Mouse (Mus musculus): ENCODE results near the gene Cdkn1a. TPM values are rescaled to one million over a fixed set of nuclear protein-coding genes. Genes with fewer than 3 reads are reported as not detected.

Gene Cdkn1a
- total and polyA plus RNA-seq, 3 experiments: 10.6 to 59.1 (median 37.5) TPM

DNA sequence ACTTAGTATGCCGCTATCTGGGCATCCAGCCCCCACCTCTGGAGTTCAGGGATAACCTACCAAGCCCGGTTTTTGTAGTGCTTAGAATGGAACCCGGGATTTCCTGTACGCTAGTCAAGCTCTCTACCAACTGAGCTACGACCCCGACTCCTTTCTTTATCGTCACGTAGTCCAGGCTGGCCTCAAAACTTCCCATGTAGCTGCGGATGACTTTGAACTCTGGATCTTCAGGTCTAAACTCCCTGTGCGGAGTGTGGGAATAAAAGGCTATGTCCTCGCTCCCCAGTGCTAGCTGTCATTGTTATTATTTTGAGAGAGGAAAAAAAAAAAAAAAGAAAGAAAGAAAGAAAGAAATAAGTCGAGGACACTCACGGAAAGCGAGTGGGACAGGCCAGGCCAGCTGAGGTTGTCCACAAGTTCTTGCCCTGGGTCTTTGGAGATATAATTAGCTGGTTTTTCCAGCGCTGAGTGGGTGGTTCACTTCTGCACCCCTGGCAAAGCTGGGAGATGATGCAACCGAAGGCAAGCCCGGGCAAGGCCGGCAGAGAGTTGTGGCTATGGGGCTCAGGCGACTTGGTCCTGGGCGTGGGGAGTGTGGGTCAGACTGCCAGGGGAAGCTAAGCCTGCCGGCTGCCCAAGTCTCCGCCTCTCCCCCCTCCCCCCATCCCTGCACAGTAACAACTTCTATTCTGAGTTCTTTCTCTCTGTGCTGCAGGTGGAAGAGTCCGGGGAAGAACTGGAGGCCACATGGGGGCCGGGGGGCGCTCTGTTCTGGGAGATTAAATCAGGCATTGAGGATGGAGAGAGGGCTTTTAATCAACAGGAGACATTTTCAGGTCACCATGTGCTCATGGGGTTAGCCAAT lies 12.0 kb upstream of the Cdkn1a start:
- peaks cover 0 to 20% of the 10 kb centered on the region in 2 experiments for H3K36me3 ChIP-seq (replicated peaks in 1 of 2; ENCODE audit: control insufficient read depth in 1 of 2, insufficient read depth in 1 of 2, low read length in 1 of 2)
- DNase-seq (ENCODE audit: extremely low read depth): peak; percentile 92
- peak overlapping the region; percentile 97 for H3K9ac ChIP-seq (ENCODE audit: insufficient read depth, low read depth)
- H3K4me3 ChIP-seq (replicated peaks in 1 of 3; ENCODE audit: low read depth in 2 of 3, low read length in 2 of 3, poor library complexity in 1 of 3): peak overlapping the region; percentile 60 to 96 (median 65)
- in situ Hi-C loops (cut with MboI; ENCODE audit: low pct_ligation_motif_present, low pct_unique_long_range_greater_than_20kb, low sequenced_read_pairs) (no loop called here), dilution Hi-C loops (cut with MboI; ENCODE audit: extremely low pct_ligation_motif_present, extremely low pct_unique_long_range_greater_than_20kb, low sequenced_read_pairs) (no loop called here)
- H3K4me1 ChIP-seq (ENCODE audit: control insufficient read depth in 1 of 2, insufficient read depth in 2 of 2): peaks cover 14 to 53% of the 10 kb centered on the region in 2 experiments
- 0 out of 2 replicates have a peak, but pooled peaks have one; percentile 43 for TF ChIP-seq KAT2A (IDR thresholded peaks at IDR 0.05; ENCODE audit: insufficient replicate concordance, low read length)
- 0 out of 2 replicates have a peak, but pooled peaks have one; percentile 41 for TF ChIP-seq NRF1 (IDR thresholded peaks at IDR 0.05; ENCODE audit: low read depth, low read length)
- TF ChIP-seq RCOR1 (conservative IDR thresholded peaks at IDR 0.05; ENCODE audit: low read depth, low read length): 0 out of 2 replicates have a peak, but pooled peaks have one; percentile 42
- no peak for TF ChIP-seq ZC3H11A (IDR thresholded peaks at IDR 0.05; ENCODE audit: low read depth, low read length)
- peak; percentile 59; the same call in 1 of the 2 replicates for TF ChIP-seq HCFC1 (IDR thresholded peaks at IDR 0.05; ENCODE audit: low read depth, low read length)
- TF ChIP-seq MAX (IDR thresholded peaks at IDR 0.05; ENCODE audit: low read length): peak; percentile 32; the same call in 1 of the 2 replicates
- peak; percentile 95 for TF ChIP-seq IRF4 (IDR thresholded peaks at IDR 0.05; ENCODE audit: low read depth, low read length)
- peak; percentile 46; the same call in 1 of the 2 replicates for TF ChIP-seq ELF1 (IDR thresholded peaks at IDR 0.05; ENCODE audit: low read depth, low read length)
- TF ChIP-seq USF2 (conservative IDR thresholded peaks at IDR 0.05; ENCODE audit: low read depth, low read length): no peak
- peak; percentile 88 for TF ChIP-seq MAZ (IDR thresholded peaks at IDR 0.05; ENCODE audit: low read depth, low read length)
- TF ChIP-seq MEF2A (IDR thresholded peaks at IDR 0.05; ENCODE audit: borderline replicate concordance, low read depth, low read length): peak; percentile 98
- TF ChIP-seq BHLHE40 (IDR thresholded peaks at IDR 0.05; ENCODE audit: low read depth, low read length): peak; percentile 93
- TF ChIP-seq CHD2 (IDR thresholded peaks at IDR 0.05; ENCODE audit: low read length): peak; percentile 77
- TF ChIP-seq JUN (IDR thresholded peaks at IDR 0.05; ENCODE audit: insufficient read depth, low read depth, low read length): peak; percentile 71
- TF ChIP-seq MAFK (IDR thresholded peaks at IDR 0.05; ENCODE audit: insufficient replicate concordance, low read length): peak; percentile 60; the same call in 1 of the 2 replicates
- peak; percentile 94 for TF ChIP-seq ETS1 (conservative IDR thresholded peaks at IDR 0.05; ENCODE audit: low read depth, low read length)
- TF ChIP-seq UBTF (IDR thresholded peaks at IDR 0.05; ENCODE audit: low read depth, low read length): no peak
- TF ChIP-seq CHD1 (IDR thresholded peaks at IDR 0.05; ENCODE audit: low read depth, low read length): peak; percentile 99
- no peak for TF ChIP-seq CTCF (conservative IDR thresholded peaks at IDR 0.05 in 1 of 2, IDR thresholded peaks at IDR 0.05 in 1 of 2; ENCODE audit: low read depth in 2 of 2, low read length in 2 of 2)
- no peak for TF ChIP-seq RAD21 (IDR thresholded peaks at IDR 0.05; ENCODE audit: low read depth, low read length)
- TF ChIP-seq E2F4 (IDR thresholded peaks at IDR 0.05; ENCODE audit: insufficient replicate concordance, low read depth, low read length): no peak
- TF ChIP-seq MXI1 (IDR thresholded peaks at IDR 0.05; ENCODE audit: low read depth, low read length): peak; percentile 67; the same call in 1 of the 2 replicates
- no peak for TF ChIP-seq ZKSCAN1 (IDR thresholded peaks at IDR 0.05; ENCODE audit: borderline replicate concordance, low read depth, low read length)
- TF ChIP-seq TBP (conservative IDR thresholded peaks at IDR 0.05; ENCODE audit: low read depth, low read length): 0 out of 2 replicates have a peak, but pooled peaks have one; percentile 62
- TF ChIP-seq MYC (IDR thresholded peaks at IDR 0.05; ENCODE audit: low read depth, low read length): peak; percentile 83
- peak; percentile 81 for TF ChIP-seq EP300 (IDR thresholded peaks at IDR 0.05; ENCODE audit: low read length)
- peak; percentile 97 for TF ChIP-seq TCF12 (IDR thresholded peaks at IDR 0.05; ENCODE audit: low read depth, low read length)
- TF ChIP-seq POLR2A (IDR thresholded peaks at IDR 0.05; ENCODE audit: low read depth, low read length): peak; percentile 54; the same call in 1 of the 2 replicates
- peak; percentile 71 for TF ChIP-seq NELFE (IDR thresholded peaks at IDR 0.05; ENCODE audit: low read depth, low read length)
- TF ChIP-seq SIN3A (IDR thresholded peaks at IDR 0.05; ENCODE audit: low read length): peak; percentile 77
- peak; percentile 67 for TF ChIP-seq ZMIZ1 (IDR thresholded peaks at IDR 0.05; ENCODE audit: low read depth, low read length)
- 0 out of 2 replicates have a peak, but pooled peaks have one; percentile 48 for TF ChIP-seq POLR2AphosphoS2 (IDR thresholded peaks at IDR 0.05; ENCODE audit: low read depth, low read length)
- TF ChIP-seq ZNF384 (IDR thresholded peaks at IDR 0.05; ENCODE audit: low read depth, low read length): peak; percentile 49
- peak; percentile 17 for TF ChIP-seq SMC3 (IDR thresholded peaks at IDR 0.05; ENCODE audit: low read depth, low read length)
- TF ChIP-seq JUND (conservative IDR thresholded peaks at IDR 0.05; ENCODE audit: low read depth, low read length): peak; percentile 59; the same call in 1 of the 2 replicates
- H3K9me3 ChIP-seq (replicated peaks; ENCODE audit: low read length): peaks cover 6% of the 10 kb centered on the region
- no peaks in the 10 kb centered on the region for H3K79me2 ChIP-seq (replicated peaks; ENCODE audit: control insufficient read depth, extremely low read depth, insufficient read depth, poor library complexity, severe bottlenecking)
- peak overlapping the region; percentile 75 for H3K4me2 ChIP-seq (ENCODE audit: insufficient read depth, low read depth, poor library complexity, severe bottlenecking)
- no peaks in the 10 kb centered on the region for H3K27me3 ChIP-seq (replicated peaks)
- peak overlapping the region; percentile 93 for H3K27ac ChIP-seq (ENCODE audit: insufficient read depth, low read depth)
